Mouse (Mus musculus) Patski (cell line): ENCODE data around the gene Zbtb38. TPM values are rescaled to one million over a fixed set of nuclear protein-coding genes. Genes with fewer than 3 reads are reported as not detected.

Experiments
- ATAC-seq: fragments of 100-300 bp; one replicate; pipeline ENCODE4 v1.8.0; 2021
- CTCF ChIA-PET: fragments of 350-600 bp; sonication (Branson Sonifier 250); formaldehyde crosslinking; loops from one replicate; lab custom pipeline; 2022; ENCODE audit warnings: inconsistent platforms; lab: Charles Lee
- POLR2A ChIA-PET: fragments of 350-600 bp; sonication (Branson Sonifier 250); formaldehyde crosslinking; loops from one replicate; lab custom pipeline; 2022; ENCODE audit warnings: antibody characterized with exemption, inconsistent platforms; lab: Charles Lee
- DNase-seq: peaks from one replicate; pipeline ENCODE4 v3.0.0-alpha.2; 2011; ENCODE audit warnings: low read depth, low spot score
- H3K27me3 ChIP-seq: fragments of 371-371 bp; one replicate; pipeline ENCODE4 v1.5.1; 2021
- CTCF ChIP-seq: fragments of 100-300 bp; IDR thresholded peaks from one replicate; pipeline ENCODE4 v1.5.1; 2021
- in situ Hi-C: fragments of 300-500 bp; cut with MboI; formaldehyde crosslinking; loops from 3 replicates; pipeline ENCODE4 v1.11.1; 2018; ENCODE audit warnings: low pct_unique_long_range_greater_than_20kb, mixed read lengths
- polyA plus RNA-seq: library from polyadenylated mRNA; unstranded; gene quantifications from one replicate; pipeline ENCODE4 v1.2.3, GENCODE M21; 2021

Zbtb38 gene
- polyA plus RNA-seq, 1 experiment from 2014 or later, result 59.2 TPM

DNA sequence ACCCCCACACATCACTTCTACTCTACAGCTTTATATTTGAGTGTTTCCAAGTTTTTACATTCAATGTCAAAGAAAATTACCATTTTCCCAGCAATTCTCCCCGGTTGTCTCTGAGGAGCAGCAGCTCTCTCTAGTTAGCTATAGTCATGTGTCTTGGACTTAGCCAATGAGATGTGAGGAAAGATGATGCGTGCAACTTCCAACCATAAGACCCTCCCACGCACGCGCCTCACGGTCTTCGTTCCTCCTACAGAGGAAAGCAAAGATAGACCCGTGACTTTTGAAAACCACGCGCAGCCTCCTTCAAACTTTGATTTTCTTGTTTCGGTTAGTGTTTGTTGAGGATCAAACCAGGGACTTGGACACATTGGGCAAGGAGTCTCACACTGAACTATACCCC is 2.0 kb downstream of the Zbtb38 start:
- CTCF ChIA-PET, result no interaction called here
- in situ Hi-C loops, result no loop called here
- no peak for DNase-seq
- POLR2A ChIA-PET, result no interaction called here
- no peak for TF ChIP-seq CTCF
- no peaks in the 10 kb centered on the region for H3K27me3 ChIP-seq
- no peak for ATAC-seq

GRCm38 (mm10) chr9:96746527-96746926 is 6.1 kb downstream of the Zbtb38 start:
- in situ Hi-C loops, result no loop called here
- TF ChIP-seq CTCF, result no peak
- ChIA-PET POLR2A (no interaction called here), CTCF (no interaction called here)
- DNase-seq (no peak), ATAC-seq (no peak)
- H3K27me3 ChIP-seq, result no peaks in the 10 kb centered on the region

DNA sequence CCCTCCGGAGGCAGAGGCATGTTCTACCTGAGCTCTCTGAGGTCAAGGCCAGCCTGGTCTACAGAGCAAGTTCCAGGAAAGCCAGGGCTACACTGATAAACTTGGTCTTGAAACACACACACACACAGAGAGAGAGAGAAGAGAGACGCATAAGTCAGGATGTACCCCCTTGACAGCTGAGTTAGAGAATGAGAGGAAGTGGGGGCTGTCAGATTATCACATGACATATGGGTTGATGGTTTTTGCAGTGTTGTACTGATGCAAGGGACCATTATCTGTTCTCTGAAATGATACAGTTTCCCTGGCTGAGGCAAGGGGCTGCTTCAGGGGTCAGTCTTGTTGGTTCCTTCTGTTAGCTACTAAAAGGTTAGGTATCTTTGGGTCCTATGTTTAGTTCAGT is 7.7 kb downstream of the Zbtb38 start:
- no peaks in the 10 kb centered on the region for H3K27me3 ChIP-seq
- in situ Hi-C loops, result no loop called here
- no peak for TF ChIP-seq CTCF
- no peak for ATAC-seq
- DNase-seq, result no peak
- ChIA-PET CTCF (no interaction called here), POLR2A (interaction anchor here (0.7 kb wide), 1 partner anchor 74 kb away, joined by 3 read pairs; no protein-coding TSS in a partner anchor)

DNA sequence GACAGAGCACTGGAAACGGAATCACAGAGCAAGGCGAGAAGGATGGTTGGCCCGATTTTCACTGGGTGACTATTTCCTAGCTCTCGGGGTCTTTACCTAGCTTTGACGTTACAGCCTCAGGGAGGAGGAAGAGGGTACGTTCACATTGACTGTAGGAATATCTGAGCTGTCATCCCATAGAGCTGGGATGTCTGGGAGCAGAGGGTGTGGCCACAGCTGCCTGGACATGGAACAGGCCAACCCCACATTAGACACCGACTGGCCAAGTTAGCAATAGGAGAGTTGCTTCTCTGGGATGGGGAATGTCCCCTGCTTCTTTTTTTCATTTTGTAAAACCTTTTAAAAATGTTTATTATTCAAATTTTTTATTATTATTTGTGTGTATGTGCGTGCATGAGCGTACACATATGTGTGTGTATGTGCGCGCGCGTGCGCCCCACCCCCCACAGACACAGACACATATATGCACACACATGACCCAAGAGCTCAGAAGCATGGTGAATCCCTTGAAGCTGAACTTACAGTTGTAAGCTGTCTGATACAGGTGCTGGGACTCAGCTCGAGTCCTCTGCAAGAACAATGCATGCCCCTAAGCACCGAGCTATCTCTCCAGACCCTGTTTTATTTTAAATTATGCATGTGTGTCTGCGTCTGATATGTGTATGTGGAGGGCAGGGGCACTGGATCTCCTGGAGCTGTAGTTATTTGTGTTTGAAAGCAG is 11.1 kb downstream of the Zbtb38 start:
- no peaks in the 10 kb centered on the region for H3K27me3 ChIP-seq
- in situ Hi-C loops, result no loop called here
- DNase-seq (no peak), ATAC-seq (no peak)
- ChIA-PET POLR2A (no interaction called here), CTCF (interaction anchor here (1.5 kb wide), 1 partner anchor 12 kb away, joined by 4 read pairs; no protein-coding TSS in a partner anchor)
- TF ChIP-seq CTCF, result no peak

DNA sequence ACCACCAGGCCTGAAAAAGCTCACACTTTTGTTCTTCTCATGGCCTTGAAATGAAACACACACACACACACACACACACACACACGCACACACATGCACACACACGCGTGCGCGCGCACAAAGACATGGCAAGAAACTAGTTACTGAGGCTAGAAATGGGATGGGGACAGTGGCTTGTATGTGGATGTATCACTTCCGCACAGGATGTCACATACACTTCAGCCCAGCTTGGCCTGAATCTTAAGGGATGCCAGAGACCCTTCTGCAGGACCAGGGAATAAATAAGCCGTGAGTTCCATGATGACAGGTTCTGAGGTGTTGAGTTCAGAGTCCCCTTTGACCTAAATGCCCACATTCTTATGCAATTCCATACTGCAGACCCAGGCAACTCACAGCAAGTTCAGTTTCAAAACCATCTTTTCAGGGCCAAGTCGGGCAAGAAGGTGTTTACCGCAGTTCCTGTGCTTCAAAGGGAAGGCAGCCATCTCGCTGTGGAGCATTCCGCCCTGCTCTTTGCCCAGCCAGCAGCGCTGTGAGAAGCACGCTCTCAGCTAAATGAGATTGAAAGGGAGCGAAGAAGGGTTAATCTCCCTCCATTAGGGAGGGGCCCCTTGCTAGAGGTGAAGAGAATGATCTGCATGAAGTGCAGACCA is 11.8 kb downstream of the Zbtb38 start:
- CTCF ChIA-PET, result interaction anchor here (1.3 to 1.5 kb wide), 2 partner anchors 8 to 11 kb away, joined by 3 to 4 read pairs; no protein-coding TSS in a partner anchor
- TF ChIP-seq CTCF, result no peak
- POLR2A ChIA-PET, result interaction anchor here (0.6 kb wide), 1 partner anchor 49 kb away, joined by 3 read pairs; no protein-coding TSS in a partner anchor
- no peak for DNase-seq
- H3K27me3 ChIP-seq, result no peaks in the 10 kb centered on the region
- no peak for ATAC-seq
- in situ Hi-C loops, result no loop called here

- TF ChIP-seq CTCF, result no peak
- in situ Hi-C loops, result no loop called here
- H3K27me3 ChIP-seq, result no peaks in the 10 kb centered on the region
- no peak for DNase-seq
- ATAC-seq, result no peak
- ChIA-PET CTCF (interaction anchor here (1.3 kb wide), 1 partner anchor 9 kb away, joined by 3 read pairs; no protein-coding TSS in a partner anchor), POLR2A (interaction anchor here (0.6 to 1.6 kb wide), 2 partner anchors 8 to 49 kb away, joined by 3 to 4 read pairs; no protein-coding TSS in a partner anchor)
Measured at GRCm38 (mm10) chr9:96739808-96740711, 12.6 kb downstream of the Zbtb38 start.

- ATAC-seq, result no peak
- DNase-seq, result no peak
- H3K27me3 ChIP-seq, result no peaks in the 10 kb centered on the region
- ChIA-PET POLR2A (interaction anchor here (1.6 kb wide), 1 partner anchor 9 kb away, joined by 4 read pairs; no protein-coding TSS in a partner anchor), CTCF (no interaction called here)
- TF ChIP-seq CTCF, result no peak
- in situ Hi-C loops, result no loop called here
Measured at GRCm38 (mm10) chr9:96738563-96739355, 13.9 kb downstream of the Zbtb38 start.

DNA sequence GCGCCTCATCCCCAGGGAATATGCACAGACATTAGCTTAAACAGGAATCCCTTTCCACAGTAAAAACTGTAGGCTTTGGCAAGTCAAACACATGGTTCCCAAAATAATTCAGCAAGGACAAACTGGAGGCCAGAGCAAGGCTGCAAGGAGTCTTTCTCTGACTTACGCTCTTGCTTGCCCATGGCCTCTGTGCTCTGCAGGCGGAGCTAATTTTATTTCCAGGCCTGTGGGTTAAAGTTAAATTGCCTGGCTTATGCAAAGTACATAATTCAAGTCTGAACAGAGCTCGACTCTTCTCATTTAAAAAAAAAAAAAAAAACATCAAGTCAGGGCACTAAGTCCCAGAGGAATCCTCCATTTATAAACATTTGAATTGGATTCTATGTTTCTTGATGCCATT is 16.7 kb downstream of the Zbtb38 start:
- in situ Hi-C loops, result no loop called here
- DNase-seq (no peak), ATAC-seq (no peak)
- no peaks in the 10 kb centered on the region for H3K27me3 ChIP-seq
- ChIA-PET CTCF (no interaction called here), POLR2A (interaction anchor here (1.2 kb wide), 1 partner anchor 154 kb away, joined by 3 read pairs; no protein-coding TSS in a partner anchor)
- no peak for TF ChIP-seq CTCF

DNA sequence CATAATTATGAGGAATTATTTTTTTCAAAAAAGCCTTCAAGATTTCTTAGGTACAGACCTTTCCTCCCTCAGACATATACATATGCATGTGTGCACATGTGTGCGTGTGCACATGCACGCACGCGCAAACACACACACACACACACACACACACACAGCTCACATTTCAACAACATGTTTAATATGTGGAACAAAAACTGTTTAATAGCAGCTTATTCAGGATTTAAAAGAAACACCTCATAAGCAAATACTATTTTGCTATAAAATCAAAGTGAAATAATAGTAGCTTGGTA is 19.3 kb downstream of the Zbtb38 start:
- POLR2A ChIA-PET, result no interaction called here
- in situ Hi-C loops, result no loop called here
- no peak for DNase-seq
- no peak for ATAC-seq
- no peaks in the 10 kb centered on the region for H3K27me3 ChIP-seq
- CTCF ChIA-PET, result interaction anchor here (0.6 to 2.1 kb wide), 3 partner anchors 21 to 67 kb away, joined by 3 to 5 read pairs (median 3); no protein-coding TSS in a partner anchor
- TF ChIP-seq CTCF, result no peak
